Mouse (Mus musculus) lung, adult 2 months (tissue): ENCODE data around the gene Fbxl3.
A peak's percentile ranks its signal among the peaks of the same experiment; 100 is the strongest.

ENCODE experiments used
- CTCF ChIP-seq: fragments of 200-500 bp; IDR thresholded peaks from 2 replicates; pipeline ENCODE4 v1.5.1; 2011; ENCODE audit warnings: mild to moderate bottlenecking, low read length, control low read depth; ENCODE audit not compliant: insufficient read depth
- POLR2A ChIP-seq: fragments of 200-500 bp; IDR thresholded peaks from 2 replicates; pipeline ENCODE4 v1.6.1; 2011; ENCODE audit warnings: low read depth, mild to moderate bottlenecking, control low read depth, low read length, borderline replicate concordance; ENCODE audit errors: extremely low read depth

- peak; percentile 16; the same call in 1 of the 2 replicates for TF ChIP-seq CTCF
- no peak for TF ChIP-seq POLR2A
Measured at GRCm38 (mm10) chr14:103088624-103089023, 10.7 kb downstream of the Fbxl3 start.
